Comparison of ENCODE assay signal across 27 mouse cellular contexts in the genomic region with DNA sequence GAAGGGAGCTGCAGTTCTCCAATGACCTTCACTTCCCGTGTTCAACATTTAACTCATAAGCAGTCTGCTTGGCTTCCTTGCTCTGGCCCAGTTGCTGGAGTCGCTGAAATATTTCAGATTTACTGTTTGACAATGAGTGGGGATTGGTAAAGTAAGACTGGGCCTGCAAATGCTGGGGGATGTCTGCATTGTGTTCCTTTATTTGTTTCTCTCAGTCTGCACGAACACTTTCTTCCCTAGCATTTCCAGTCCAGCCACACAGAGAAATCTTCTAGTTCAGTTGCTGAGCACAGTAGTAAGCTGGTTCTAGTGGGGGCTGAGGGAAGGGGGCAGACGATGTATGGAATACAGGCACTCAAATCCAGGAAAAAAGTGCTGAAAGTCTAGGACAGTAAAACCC. TPM values are rescaled to one million over a fixed set of nuclear protein-coding genes. Genes with fewer than 3 reads are reported as not detected.
DNase-seq lines count a peak whose midpoint lies in the region; ATAC-seq lines count a peak whose summit lies in the region.
"Had no signal": no experiment of that assay in that cellular context is flagged by ENCODE, and none has a peak within 500 bp of the region (broad histone marks: within the 10 kb centered on the region; RNA-seq: fewer than 3 reads in every experiment).

No protein-coding gene starts in this region.

- H3K9me3 ChIP-seq in hindbrain, embryonic 10.5 days: no peaks in the 10 kb centered on the region
- no peaks in the 10 kb centered on the region for H3K9me3 ChIP-seq in hindbrain, embryonic 12.5 days (replicated peaks)
- H3K9me3 ChIP-seq in neural tube, embryonic 15.5 days (replicated peaks): no peaks in the 10 kb centered on the region
- H3K9me3 ChIP-seq: embryonic facial prominence, embryonic 12.5 days; forebrain, embryonic 12.5 days; G1E had no signal

- H3K4me3 ChIP-seq in hindbrain, embryonic 10.5 days: no peak overlapping the region
- H3K4me3 ChIP-seq in hindbrain, embryonic 12.5 days: no peak overlapping the region
- no peak overlapping the region for H3K4me3 ChIP-seq in neural tube, embryonic 15.5 days (replicated peaks)
- H3K4me3 ChIP-seq: embryonic facial prominence, embryonic 12.5 days; forebrain, embryonic 12.5 days had no signal

- peaks cover 35% of the 10 kb centered on the region for H3K4me1 ChIP-seq in hindbrain, embryonic 10.5 days (replicated peaks)
- H3K4me1 ChIP-seq in hindbrain, embryonic 12.5 days: peaks cover 13% of the 10 kb centered on the region; the same call in 1 of the 2 replicates
- peaks cover 20% of the 10 kb centered on the region for H3K4me1 ChIP-seq in neural tube, embryonic 15.5 days

- WGBS in hindbrain, embryonic 10.5 days: 4% methylated on average over 4 of the region's 4 CpGs
- 4% methylated on average over 4 of the region's 4 CpGs for WGBS in hindbrain, embryonic 12.5 days
- 1% methylated on average over 4 of the region's 4 CpGs for WGBS in neural tube, embryonic 15.5 days

- H3K4me2 ChIP-seq in hindbrain, embryonic 12.5 days (replicated peaks): no peak overlapping the region
- H3K4me2 ChIP-seq in neural tube, embryonic 15.5 days: no peak overlapping the region
- H3K4me2 ChIP-seq: embryonic facial prominence, embryonic 12.5 days; forebrain, embryonic 12.5 days had no signal

- peak; percentile 37 for DNase-seq in embryo, embryonic 10.5 days (ENCODE audit: low spot score)
- DNase-seq in embryo, embryonic 9.5 days (ENCODE audit: extremely low spot score): no peak
- peak; percentile 14 for DNase-seq in hindbrain, embryonic 10.5 days (ENCODE audit: low spot score)
- DNase-seq in neural tube, embryonic 10.5 days (ENCODE audit: extremely low spot score, low spot score): peak; percentile 40
- no peak for DNase-seq in heart, adult 18-20 months
- DNase-seq: adrenal gland, adult 8-10 months; adrenal gland, postnatal 14 days; B cell, adult 2 months; cerebellum, adult 11 months; cerebellum, adult 18-20 months; cerebellum, adult 8-10 months; cerebellum, adult 9-11 months; cerebellum, postnatal 36 days had no signal

- H3K27ac ChIP-seq in hindbrain, embryonic 10.5 days: no peak overlapping the region
- no peak overlapping the region for H3K27ac ChIP-seq in hindbrain, embryonic 12.5 days
- H3K27ac ChIP-seq in neural tube, embryonic 15.5 days (replicated peaks): no peak overlapping the region
- H3K27ac ChIP-seq: embryonic facial prominence, embryonic 12.5 days; forebrain, embryonic 12.5 days had no signal

- H3K9ac ChIP-seq in hindbrain, embryonic 12.5 days: no peak overlapping the region
- no peak overlapping the region for H3K9ac ChIP-seq in neural tube, embryonic 15.5 days (replicated peaks)
- H3K9ac ChIP-seq: embryonic facial prominence, embryonic 12.5 days; forebrain, embryonic 12.5 days; forebrain, postnatal 0 days had no signal

- no peaks in the 10 kb centered on the region for H3K36me3 ChIP-seq in hindbrain, embryonic 10.5 days
- no peaks in the 10 kb centered on the region for H3K36me3 ChIP-seq in hindbrain, embryonic 12.5 days
- H3K36me3 ChIP-seq in neural tube, embryonic 15.5 days: no peaks in the 10 kb centered on the region
- H3K36me3 ChIP-seq: embryonic facial prominence, embryonic 12.5 days; forebrain, embryonic 12.5 days; G1E had no signal

- peaks cover 99% of the 10 kb centered on the region for H3K27me3 ChIP-seq in hindbrain, embryonic 10.5 days (ENCODE audit: insufficient read depth, poor library complexity, severe bottlenecking)
- H3K27me3 ChIP-seq in hindbrain, embryonic 12.5 days: peaks cover 97% of the 10 kb centered on the region
- H3K27me3 ChIP-seq in neural tube, embryonic 15.5 days (replicated peaks): peaks cover 86% of the 10 kb centered on the region

- no peak for ATAC-seq in hindbrain, embryonic 12.5 days (ENCODE audit: low FRiP score)
- ATAC-seq in neural tube, embryonic 15.5 days (ENCODE audit: low FRiP score): no peak
- ATAC-seq: activated CD4-positive, CD25-positive, alpha-beta regulatory T cell, adult 4 months; CD4-positive, CD25-positive, alpha-beta regulatory T cell, adult 4 months; forebrain, embryonic 14.5 days; forebrain, postnatal 0 days; Patski had no signal

RNA-seq across cellular contexts. Expression of gene Bsx, which starts 1.0 kb away (rescaled TPM):
- 0.12 TPM in 1 of 2 replicates, not detected in the other for polyA plus RNA-seq in hindbrain, embryonic 10.5 days (2016; fragmentation: Nextera tagmentation; extraction: Ambion mirVana)
- not detected in 2 replicates for polyA plus RNA-seq in hindbrain, embryonic 12.5 days (2016; fragmentation: Nextera tagmentation; extraction: Ambion mirVana)
- polyA plus RNA-seq in neural tube, embryonic 15.5 days (2015; fragmentation: Nextera tagmentation; extraction: Ambion mirVana): not detected in 2 replicates
- total RNA-seq in heart, adult 18-20 months (2021): not detected
- total RNA-seq: adrenal gland, adult 18-20 months; adrenal gland, adult 8-10 months; adrenal gland, postnatal 14 days; CH12.LX; common myeloid progenitor, adult 5-6 weeks; G1E had no signal
- polyA plus RNA-seq: activated CD4-positive, CD25-positive, alpha-beta regulatory T cell, adult 4 months; CD4-positive, CD25-positive, alpha-beta regulatory T cell, adult 4 months; embryonic facial prominence, embryonic 12.5 days; embryonic facial prominence, embryonic 14.5 days; G1E; Patski had no signal

Comparison
In these comparisons a context has a peak if more than half of its experiments do, and no peak if none do; other contexts are left out.
1. DNase-seq: peak in embryo, embryonic 10.5 days (single experiment), hindbrain, embryonic 10.5 days (single experiment) and neural tube, embryonic 10.5 days (single experiment); none in embryo, embryonic 9.5 days (single experiment) and heart, adult 18-20 months (0 of 2).